8 mouse cellular contexts compared by ENCODE assay signal in the genomic region with DNA sequence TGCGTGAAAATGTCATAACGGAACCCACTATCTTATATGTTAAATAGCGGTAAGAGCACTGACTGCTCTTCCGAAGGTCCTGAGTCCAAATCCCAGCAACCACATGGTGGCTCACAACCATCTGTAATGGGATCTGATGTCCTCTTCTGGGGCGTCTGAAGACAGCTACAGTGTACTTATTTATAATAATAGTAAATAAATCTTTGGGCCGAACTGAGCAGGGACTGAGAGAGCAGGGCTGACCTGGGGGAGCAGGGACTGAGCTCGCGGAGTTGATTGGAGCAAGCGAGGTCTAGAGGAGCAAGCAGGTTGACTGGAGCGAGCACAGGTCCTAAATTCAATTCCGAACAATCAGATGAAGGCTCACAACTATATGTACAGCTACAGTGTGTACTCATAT. TPM values are rescaled to one million over a fixed set of nuclear protein-coding genes. Genes with fewer than 3 reads are reported as not detected.
DNase-seq lines count a peak whose midpoint lies in the region; ATAC-seq and TF ChIP-seq lines count a peak whose summit lies in the region.
"Not testable (repeated sequence)": the region's sequence is repeated elsewhere in the genome, so short reads cannot be mapped to it uniquely, and the experiment has no call there.

No protein-coding gene starts in this region.

- H3K79me2 ChIP-seq in MEL (ENCODE audit: control insufficient read depth, insufficient read depth, low read length, poor library complexity), result peaks cover 16% of the 10 kb centered on the region

- TF ChIP-seq RAD21 in MEL (IDR thresholded peaks at IDR 0.05; ENCODE audit: low read depth, low read length), result not testable (repeated sequence)

- TF ChIP-seq CTCF in MEL (IDR thresholded peaks at IDR 0.05 in 2 of 3, conservative IDR thresholded peaks at IDR 0.05 in 1 of 3; ENCODE audit: control insufficient read depth in 1 of 3, insufficient read depth in 1 of 3, low read depth in 2 of 3, low read length in 3 of 3, poor library complexity in 1 of 3, severe bottlenecking in 1 of 3); cortical plate, adult 2 months (IDR thresholded peaks at IDR 0.05; ENCODE audit: extremely low read depth, insufficient read depth, low read length); kidney, adult 2 months (conservative IDR thresholded peaks at IDR 0.05; ENCODE audit: insufficient read depth, insufficient read length, low read depth, low read length): not testable (repeated sequence)

- peak overlapping the region; percentile 65 for H3K9ac ChIP-seq in MEL (ENCODE audit: control insufficient read depth, low read depth, low read length, poor library complexity, severe bottlenecking)
- not testable (repeated sequence) for H3K9ac ChIP-seq in forebrain, embryonic 15.5 days (replicated peaks); midbrain, embryonic 12.5 days (replicated peaks); stomach, embryonic 15.5 days
- H3K9ac ChIP-seq in liver, embryonic 13.5 days, result peak overlapping the region; percentile 26; the same call in 1 of the 2 replicates

- intact Hi-C loops in heart, postnatal 14 days (cut with DNase I), result not testable (repeated sequence)

- 48% methylated on average over 11 of the region's 11 CpGs for WGBS in forebrain, embryonic 15.5 days
- 21% methylated on average over 11 of the region's 11 CpGs for WGBS in kidney, adult 2 months
- WGBS in liver, embryonic 13.5 days (ENCODE audit: insufficient replicate concordance), result 37% methylated on average over 11 of the region's 11 CpGs
- 42% methylated on average over 11 of the region's 11 CpGs for WGBS in midbrain, embryonic 12.5 days
- 33% methylated on average over 11 of the region's 11 CpGs for WGBS in stomach, embryonic 15.5 days

- not testable (repeated sequence) for H3K4me1 ChIP-seq in MEL (ENCODE audit: control insufficient read depth in 1 of 2, insufficient read depth in 2 of 2, low read length in 2 of 2); cortical plate, adult 2 months (ENCODE audit: control insufficient read depth, insufficient read depth, low read length); forebrain, embryonic 15.5 days; kidney, adult 2 months (ENCODE audit: control insufficient read depth, insufficient read depth, low read length); liver, embryonic 13.5 days (replicated peaks); midbrain, embryonic 12.5 days; stomach, embryonic 15.5 days

- DNase-seq in MEL (ENCODE audit: low read depth, low spot score), result peak; percentile 43
- DNase-seq in heart, postnatal 14 days, result peak; percentile 3 to 10
- peak; percentile 3 for DNase-seq in kidney, adult 2 months
- not testable (repeated sequence) for DNase-seq in liver, embryonic 13.5 days

- H3K9me3 ChIP-seq in MEL (replicated peaks; ENCODE audit: insufficient read depth, low read length); forebrain, embryonic 15.5 days; liver, embryonic 13.5 days (replicated peaks); midbrain, embryonic 12.5 days; stomach, embryonic 15.5 days: not testable (repeated sequence)

- not testable (repeated sequence) for H3K27me3 ChIP-seq in MEL (ENCODE audit: control insufficient read depth in 1 of 2, insufficient read depth in 2 of 2, low read length in 2 of 2); forebrain, embryonic 15.5 days; kidney, adult 2 months (replicated peaks; ENCODE audit: control insufficient read depth, insufficient read depth, low read length); liver, embryonic 13.5 days; midbrain, embryonic 12.5 days; stomach, embryonic 15.5 days (replicated peaks)

- peak overlapping the region; percentile 60 for H3K27ac ChIP-seq in MEL (ENCODE audit: control insufficient read depth, low read depth, low read length)
- H3K27ac ChIP-seq in cortical plate, adult 2 months (ENCODE audit: insufficient read depth, low read length); kidney, adult 2 months (ENCODE audit: insufficient read depth, low read depth, low read length); liver, embryonic 13.5 days; midbrain, embryonic 12.5 days (replicated peaks); stomach, embryonic 15.5 days: not testable (repeated sequence)
- H3K27ac ChIP-seq in forebrain, embryonic 15.5 days (replicated peaks), result 0 out of 2 replicates have a peak overlapping the region, but pooled peaks have one; percentile 11

- peak; percentile 9 for ATAC-seq in forebrain, embryonic 15.5 days (replicated peaks)
- not testable (repeated sequence) for ATAC-seq in liver, embryonic 13.5 days (ENCODE audit: low read depth); stomach, embryonic 15.5 days (ENCODE audit: insufficient read depth, low FRiP score, low read depth)
- peak; percentile 8; the same call in 1 of the 2 replicates for ATAC-seq in midbrain, embryonic 12.5 days (ENCODE audit: low FRiP score, low read depth)

- TF ChIP-seq POLR2A in MEL (IDR thresholded peaks at IDR 0.05; ENCODE audit: control insufficient read depth in 1 of 2, insufficient read depth in 1 of 2, low read depth in 1 of 2, low read length in 2 of 2, poor library complexity in 1 of 2); cortical plate, adult 2 months (IDR thresholded peaks at IDR 0.05; ENCODE audit: extremely low read depth, insufficient read depth, low read length); kidney, adult 2 months (IDR thresholded peaks at IDR 0.05; ENCODE audit: low read depth, low read length): not testable (repeated sequence)

- H3K36me3 ChIP-seq in MEL (ENCODE audit: control insufficient read depth in 1 of 2, insufficient read depth in 2 of 2, low read length in 2 of 2); forebrain, embryonic 15.5 days; kidney, adult 2 months (ENCODE audit: control insufficient read depth, insufficient read depth, low read length); liver, embryonic 13.5 days; midbrain, embryonic 12.5 days; stomach, embryonic 15.5 days: not testable (repeated sequence)

- H3K4me2 ChIP-seq in forebrain, embryonic 15.5 days (replicated peaks), result peak overlapping the region; percentile 46
- H3K4me2 ChIP-seq in liver, embryonic 13.5 days, result peak overlapping the region; percentile 73
- H3K4me2 ChIP-seq in midbrain, embryonic 12.5 days (replicated peaks), result peak overlapping the region; percentile 47
- H3K4me2 ChIP-seq in stomach, embryonic 15.5 days, result peak overlapping the region; percentile 47

- peak overlapping the region; percentile 56 to 63 for H3K4me3 ChIP-seq in MEL (ENCODE audit: control insufficient read depth in 1 of 2, insufficient read depth in 1 of 2, low read depth in 2 of 2, low read length in 2 of 2)
- H3K4me3 ChIP-seq in cortical plate, adult 2 months (ENCODE audit: insufficient read depth, low read length), result 0 out of 2 replicates have a peak overlapping the region, but pooled peaks have one; percentile 4
- H3K4me3 ChIP-seq in forebrain, embryonic 15.5 days, result peak overlapping the region; percentile 65
- not testable (repeated sequence) for H3K4me3 ChIP-seq in kidney, adult 2 months (ENCODE audit: insufficient read depth, low read depth, low read length)
- peak overlapping the region; percentile 69 for H3K4me3 ChIP-seq in liver, embryonic 13.5 days (replicated peaks)
- H3K4me3 ChIP-seq in midbrain, embryonic 12.5 days, result peak overlapping the region; percentile 55
- peak overlapping the region; percentile 58 for H3K4me3 ChIP-seq in stomach, embryonic 15.5 days (replicated peaks)

- not testable (repeated sequence) for TF ChIP-seq EP300 in MEL (IDR thresholded peaks at IDR 0.05; ENCODE audit: low read depth in 1 of 2, low read length in 2 of 2)

RNA-seq across cellular contexts. Expression of a gene that starts 0.7 kb away (rescaled TPM):
- 34.0 and 35.1 TPM in 2 replicates for total RNA-seq in MEL (2012; rRNA removed)
- polyA plus RNA-seq in MEL (2012; ENCODE audit: insufficient read depth in 1 of 2, insufficient read length in 2 of 2, low read depth in 1 of 2, low replicate concordance in 2 of 2, missing spikeins in 1 of 2), result 10 to 100 TPM in 1 of 2 experiments, not detected in 1; 86.3 TPM
- polyA plus RNA-seq in cortical plate, adult 2 months (2012; rRNA removed), result 55.4 and 63.3 TPM in 2 replicates
- 78.1 and 78.3 TPM in 2 replicates for polyA plus RNA-seq in forebrain, embryonic 15.5 days (2015; fragmentation: Nextera tagmentation; extraction: Ambion mirVana)
- total RNA-seq in heart, postnatal 14 days (2021), result 10 to 100 TPM; 32.4 to 35.6 TPM
- 17.1 and 20.8 TPM in 2 replicates for polyA plus RNA-seq in kidney, adult 2 months (2012; rRNA removed)
- 42.1 and 46.8 TPM in 2 replicates for polyA plus RNA-seq in liver, embryonic 13.5 days (2015; fragmentation: Nextera tagmentation; extraction: Ambion mirVana)
- 69.1 and 70.7 TPM in 2 replicates for polyA plus RNA-seq in midbrain, embryonic 12.5 days (2016; fragmentation: Nextera tagmentation; extraction: Ambion mirVana)
- polyA plus RNA-seq in stomach, embryonic 15.5 days (2015; fragmentation: Nextera tagmentation; extraction: Ambion mirVana), result 56.3 and 62.0 TPM in 2 replicates
